Comparison of ENCODE assay signal across 8 mouse cellular contexts in genomic region chr5:115534856-115535255, GRCm38 (mm10). TPM values are rescaled to one million over a fixed set of nuclear protein-coding genes. Genes with fewer than 3 reads are reported as not detected.
A peak's percentile ranks its signal among the peaks of the same experiment; 100 is the strongest.
DNase-seq lines count a peak whose midpoint lies in the region; ATAC-seq and TF ChIP-seq lines count a peak whose summit lies in the region.

No protein-coding gene starts in this region.

- H3K27ac ChIP-seq in heart, adult 2 months: peak overlapping the region; percentile 72
- peak overlapping the region; percentile 86 for H3K27ac ChIP-seq in kidney, embryonic 15.5 days
- H3K27ac ChIP-seq in macrophage: peak overlapping the region; percentile 92
- no peak overlapping the region for H3K27ac ChIP-seq in forebrain, embryonic 12.5 days

- WGBS in heart, adult 2 months: 14% methylated on average over 8 of the region's 8 CpGs
- WGBS in kidney, embryonic 15.5 days: 20% methylated on average over 8 of the region's 8 CpGs
- WGBS in macrophage (ENCODE audit: missing documents): 10% methylated on average over 8 of the region's 8 CpGs
- WGBS in forebrain, embryonic 12.5 days: 66% methylated on average over 8 of the region's 8 CpGs

- intact Hi-C loops in heart, adult 2 months (cut with DNase I): loop anchor here (2.0 kb wide), 1 partner anchor 14 kb away; no protein-coding TSS in a partner anchor
- intact Hi-C loops in heart, postnatal 14 days (cut with DNase I): no loop called here

- TF ChIP-seq CTCF in heart, adult 2 months (IDR thresholded peaks at IDR 0.05): no peak

- no peaks in the 10 kb centered on the region for H3K9me3 ChIP-seq in kidney, embryonic 15.5 days (replicated peaks)
- H3K9me3 ChIP-seq in forebrain, embryonic 12.5 days: no peaks in the 10 kb centered on the region

- 0 out of 2 replicates have a peak, but pooled peaks cover 1% of the 10 kb centered on the region for H3K79me2 ChIP-seq in heart, adult 2 months (replicated peaks; ENCODE audit: control insufficient read depth, insufficient read depth, low read length)
- H3K79me2 ChIP-seq in macrophage (ENCODE audit: inconsistent target): peaks cover 95% of the 10 kb centered on the region

- H3K27me3 ChIP-seq in heart, adult 2 months (ENCODE audit: control insufficient read depth, insufficient read depth, low read length): no peaks in the 10 kb centered on the region
- 0 out of 2 replicates have a peak, but pooled peaks cover 3% of the 10 kb centered on the region for H3K27me3 ChIP-seq in kidney, embryonic 15.5 days
- no peaks in the 10 kb centered on the region for H3K27me3 ChIP-seq in forebrain, embryonic 12.5 days

- peaks cover 3% of the 10 kb centered on the region; the same call in 1 of the 2 replicates for H3K36me3 ChIP-seq in heart, adult 2 months (ENCODE audit: control insufficient read depth, insufficient read depth, low read length)
- 0 out of 2 replicates have a peak, but pooled peaks cover 3% of the 10 kb centered on the region for H3K36me3 ChIP-seq in kidney, embryonic 15.5 days
- no peaks in the 10 kb centered on the region for H3K36me3 ChIP-seq in macrophage (ENCODE audit: inconsistent target)
- H3K36me3 ChIP-seq in forebrain, embryonic 12.5 days (replicated peaks): no peaks in the 10 kb centered on the region

- TF ChIP-seq EP300 in heart, adult 2 months (IDR thresholded peaks at IDR 0.05; ENCODE audit: insufficient read depth, low read depth, low read length): no peak

- ATAC-seq in kidney, embryonic 15.5 days (replicated peaks; ENCODE audit: low FRiP score): no peak
- ATAC-seq in forebrain, embryonic 12.5 days (ENCODE audit: low FRiP score): no peak

- H3K4me2 ChIP-seq in kidney, embryonic 15.5 days: peak overlapping the region; percentile 32
- H3K4me2 ChIP-seq in forebrain, embryonic 12.5 days: no peak overlapping the region

- TF ChIP-seq POLR2A in heart, adult 2 months (IDR thresholded peaks at IDR 0.05; ENCODE audit: insufficient read depth, low read depth, low read length): no peak

- peak overlapping the region; percentile 5; the same call in 1 of the 2 replicates for H3K4me3 ChIP-seq in heart, adult 2 months
- H3K4me3 ChIP-seq in kidney, embryonic 15.5 days (replicated peaks): no peak overlapping the region
- H3K4me3 ChIP-seq in macrophage (ENCODE audit: inconsistent target): no peak overlapping the region
- no peak overlapping the region for H3K4me3 ChIP-seq in forebrain, embryonic 12.5 days (replicated peaks)

- H3K4me1 ChIP-seq in heart, adult 2 months (ENCODE audit: control insufficient read depth, insufficient read depth, low read length): peaks cover 50% of the 10 kb centered on the region
- peaks cover 88% of the 10 kb centered on the region for H3K4me1 ChIP-seq in kidney, embryonic 15.5 days
- H3K4me1 ChIP-seq in forebrain, embryonic 12.5 days: peaks cover 49% of the 10 kb centered on the region

- peak; percentile 58 to 59 for DNase-seq in heart, adult 2 months
- DNase-seq in heart, postnatal 14 days: no peak
- peak; percentile 62 for DNase-seq in adipocyte (ENCODE audit: low spot score)
- no peak for DNase-seq in cerebellum, postnatal 36 days
- no peak for DNase-seq in ovary, postnatal 10 days (ENCODE audit: low spot score)

- peak overlapping the region; percentile 7; the same call in 1 of the 2 replicates for H3K9ac ChIP-seq in heart, adult 2 months (ENCODE audit: low read depth, low read length)
- H3K9ac ChIP-seq in kidney, embryonic 15.5 days: peak overlapping the region; percentile 33; the same call in 1 of the 2 replicates
- no peak overlapping the region for H3K9ac ChIP-seq in forebrain, embryonic 12.5 days

RNA-seq across cellular contexts. Expression of gene Rplp0, which starts 24.4 kb away (rescaled TPM):
- 100 to 1,000 TPM; 587 to 705 TPM for total RNA-seq in heart, adult 2 months (2021)
- 1,240 and 1,274 TPM in 2 replicates for polyA plus RNA-seq in heart, adult 2 months (2012; rRNA removed)
- 100 to 1,000 TPM; 645 to 715 TPM for total RNA-seq in heart, postnatal 14 days (2021)
- 1,539 and 1,600 TPM in 2 replicates for polyA plus RNA-seq in kidney, embryonic 15.5 days (2015; fragmentation: Nextera tagmentation; extraction: Ambion mirVana)
- total RNA-seq in macrophage (2018; cell fraction: chromatin; rRNA removed): 100 to 1,000 TPM in 3 of 26 experiments, 10 to 100 TPM in 23; 33.9 to 262 (median 61.4) TPM
- 1,000 to 10,000 TPM in 11 of 26 experiments, 100 to 1,000 TPM in 15; 571 to 1,302 (median 885) TPM for total RNA-seq in macrophage (2018; cell fraction: cytosol; rRNA removed)
- total RNA-seq in macrophage (2018; cell fraction: nucleus; rRNA removed): 100 to 1,000 TPM; 118 to 274 (median 175) TPM
- polyA plus RNA-seq in macrophage (2018): 520 to 1,272 TPM (median 1,219 TPM) in 3 replicates
- 860 and 944 TPM in 2 replicates for polyA plus RNA-seq in forebrain, embryonic 12.5 days (2016; fragmentation: Nextera tagmentation; extraction: Ambion mirVana)

RNA-seq across cellular contexts. Expression of gene Pxn, which starts 28.4 kb away (rescaled TPM):
- total RNA-seq in heart, adult 2 months (2021): 10 to 100 TPM; 35.9 to 37.1 TPM
- polyA plus RNA-seq in heart, adult 2 months (2012; rRNA removed): 51.9 and 56.5 TPM in 2 replicates
- total RNA-seq in heart, postnatal 14 days (2021): 10 to 100 TPM; 52.4 to 54.2 TPM
- polyA plus RNA-seq in kidney, embryonic 15.5 days (2015; fragmentation: Nextera tagmentation; extraction: Ambion mirVana): 51.7 and 56.1 TPM in 2 replicates
- 100 to 1,000 TPM; 147 to 750 (median 196) TPM for total RNA-seq in macrophage (2018; cell fraction: chromatin; rRNA removed)
- 100 to 1,000 TPM in 5 of 26 experiments, 10 to 100 TPM in 21; 72.4 to 157 (median 88.1) TPM for total RNA-seq in macrophage (2018; cell fraction: cytosol; rRNA removed)
- total RNA-seq in macrophage (2018; cell fraction: nucleus; rRNA removed): 100 to 1,000 TPM; 108 to 337 (median 136) TPM
- polyA plus RNA-seq in macrophage (2018): 48.5 to 74.5 TPM (median 67.7 TPM) in 3 replicates
- 24.6 and 25.3 TPM in 2 replicates for polyA plus RNA-seq in forebrain, embryonic 12.5 days (2016; fragmentation: Nextera tagmentation; extraction: Ambion mirVana)

RNA-seq across cellular contexts. Expression of gene Gcn1l1, which starts 30.2 kb away (rescaled TPM):
- 10 to 100 TPM; 34.2 to 40.1 TPM for total RNA-seq in heart, adult 2 months (2021)
- 21.5 and 34.6 TPM in 2 replicates for polyA plus RNA-seq in heart, adult 2 months (2012; rRNA removed)
- 10 to 100 TPM; 45.1 to 46.6 TPM for total RNA-seq in heart, postnatal 14 days (2021)
- polyA plus RNA-seq in kidney, embryonic 15.5 days (2015; fragmentation: Nextera tagmentation; extraction: Ambion mirVana): 44.3 and 49.3 TPM in 2 replicates
- 100 to 1,000 TPM in 19 of 26 experiments, 10 to 100 TPM in 7; 62.0 to 244 (median 110) TPM for total RNA-seq in macrophage (2018; cell fraction: chromatin; rRNA removed)
- 10 to 100 TPM; 10.0 to 31.8 (median 20.5) TPM for total RNA-seq in macrophage (2018; cell fraction: cytosol; rRNA removed)
- total RNA-seq in macrophage (2018; cell fraction: nucleus; rRNA removed): 10 to 100 TPM; 33.2 to 96.2 (median 57.2) TPM
- 12.9 to 25.7 TPM (median 22.1 TPM) in 3 replicates for polyA plus RNA-seq in macrophage (2018)
- polyA plus RNA-seq in forebrain, embryonic 12.5 days (2016; fragmentation: Nextera tagmentation; extraction: Ambion mirVana): 60.4 and 67.4 TPM in 2 replicates

RNA-seq across cellular contexts. Expression of gene Sirt4, which starts 50.3 kb away (rescaled TPM):
- total RNA-seq in heart, adult 2 months (2021): 10 to 100 TPM; 15.3 to 18.8 TPM
- polyA plus RNA-seq in heart, adult 2 months (2012; rRNA removed): 25.1 and 31.3 TPM in 2 replicates
- 10 to 100 TPM; 17.9 to 18.7 TPM for total RNA-seq in heart, postnatal 14 days (2021)
- polyA plus RNA-seq in kidney, embryonic 15.5 days (2015; fragmentation: Nextera tagmentation; extraction: Ambion mirVana): 24.6 and 25.0 TPM in 2 replicates
- total RNA-seq in macrophage (2018; cell fraction: chromatin; rRNA removed): 10 to 100 TPM in 24 of 26 experiments, 1 to 10 TPM in 2; 6.2 to 80.4 (median 31.0) TPM
- total RNA-seq in macrophage (2018; cell fraction: cytosol; rRNA removed): 10 to 100 TPM in 4 of 26 experiments, 1 to 10 TPM in 22; 2.0 to 12.0 (median 7.2) TPM
- total RNA-seq in macrophage (2018; cell fraction: nucleus; rRNA removed): 10 to 100 TPM in 25 of 26 experiments, 1 to 10 TPM in 1; 4.8 to 59.3 (median 25.2) TPM
- polyA plus RNA-seq in macrophage (2018): 6.7 to 11.2 TPM (median 7.2 TPM) in 3 replicates
- 20.0 and 23.2 TPM in 2 replicates for polyA plus RNA-seq in forebrain, embryonic 12.5 days (2016; fragmentation: Nextera tagmentation; extraction: Ambion mirVana)

Comparison
In these comparisons a context has a peak if more than half of its experiments do, and no peak if none do; other contexts are left out.
1. DNase-seq: peak in heart, adult 2 months (2 of 2) and adipocyte (single experiment); none in heart, postnatal 14 days (0 of 2), cerebellum, postnatal 36 days (0 of 2) and ovary, postnatal 10 days (single experiment).